Mouse (Mus musculus) G1E (cell line): ENCODE results near the gene Smc3.

Experiments used
- CTCF ChIP-seq: IDR thresholded peaks from 2 replicates; pipeline ENCODE4 v1.5.1; 2012; ENCODE audit warnings: low read depth, low read length, inconsistent platforms, mixed read lengths
- GATA1 ChIP-seq: IDR thresholded peaks from 2 replicates; pipeline ENCODE4 v1.6.1; 2012; ENCODE audit warnings: borderline replicate concordance, low read length, inconsistent platforms, mixed read lengths
- GATA2 ChIP-seq: IDR thresholded peaks from 2 replicates; pipeline ENCODE4 v1.6.1; 2012; ENCODE audit warnings: low read depth, low read length, inconsistent platforms, borderline replicate concordance
- POLR2AphosphoS5 ChIP-seq: IDR thresholded peaks from 2 replicates; pipeline ENCODE4 v1.6.1; 2012; ENCODE audit warnings: low read depth, low read length, inconsistent platforms; ENCODE audit not compliant: insufficient replicate concordance
- TAL1 ChIP-seq: conservative IDR thresholded peaks from 2 replicates; pipeline ENCODE4 v1.6.1; 2012; ENCODE audit warnings: low read depth, low read length, inconsistent platforms, mixed read lengths

DNA sequence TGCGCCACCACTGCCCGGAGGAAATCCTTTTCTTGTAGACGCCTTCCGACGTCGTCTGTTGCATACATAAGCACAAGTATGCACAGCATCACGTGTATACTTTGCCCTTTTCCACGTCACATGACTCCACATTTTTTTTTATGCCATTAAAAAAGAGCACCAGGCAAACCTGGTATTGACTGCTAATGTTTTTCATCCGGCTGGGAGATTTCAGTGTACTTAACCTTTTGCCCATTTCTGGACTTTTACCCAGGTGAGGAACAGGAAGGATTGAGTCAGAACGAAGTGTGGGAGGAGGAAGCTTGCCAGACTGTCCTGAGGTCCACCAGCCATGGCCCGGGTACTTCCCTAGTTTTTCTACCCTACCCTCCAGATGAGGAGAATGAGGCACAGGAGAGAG lies 45.8 kb upstream of the Smc3 start:
- no peak for TF ChIP-seq GATA1
- TF ChIP-seq CTCF, result no peak
- no peak for TF ChIP-seq GATA2
- no peak for TF ChIP-seq TAL1
- TF ChIP-seq POLR2AphosphoS5, result no peak
